ENCODE assay signal across 8 mouse cellular contexts in the genomic region with DNA sequence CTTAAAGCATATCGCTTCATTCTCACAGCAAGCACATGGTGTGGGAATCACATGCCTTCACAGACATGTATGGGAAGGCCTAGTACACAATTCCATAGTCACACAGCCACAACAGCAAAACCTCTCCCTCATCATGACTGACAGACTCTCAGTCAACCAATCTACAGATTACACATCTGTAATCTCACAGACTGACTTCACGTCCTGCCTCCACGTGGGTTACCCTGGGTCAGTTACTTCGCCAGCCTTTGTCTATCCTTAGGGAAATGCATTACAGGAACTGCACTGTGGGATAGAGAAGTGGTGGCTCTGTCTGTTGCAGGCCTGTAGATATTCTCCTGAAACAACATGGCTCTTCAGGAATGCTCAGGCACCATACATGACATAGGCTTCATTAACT. TPM values are rescaled to one million over a fixed set of nuclear protein-coding genes. Genes with fewer than 3 reads are reported as not detected.
DNase-seq lines count a peak whose midpoint lies in the region; ATAC-seq and TF ChIP-seq lines count a peak whose summit lies in the region.

No protein-coding gene starts in this region.

- peaks cover 2 to 12% of the 10 kb centered on the region in 2 experiments; a peak in 2 of 4 replicates for H3K4me1 ChIP-seq in heart, embryonic 14.5 days (ENCODE audit: control insufficient read depth in 2 of 2, insufficient read depth in 2 of 2, low read length in 2 of 2)
- H3K4me1 ChIP-seq in ES-E14 (ENCODE audit: control insufficient read depth in 2 of 2, insufficient read depth in 2 of 2, low read length in 2 of 2, poor library complexity in 1 of 2): peaks cover 3 to 4% of the 10 kb centered on the region in 2 experiments; a peak in 2 of 4 replicates
- H3K4me1 ChIP-seq in forebrain, postnatal 0 days (ENCODE audit: insufficient read depth): peaks cover 7% of the 10 kb centered on the region
- peaks cover 24% of the 10 kb centered on the region for H3K4me1 ChIP-seq in midbrain, embryonic 10.5 days

- no peak for TF ChIP-seq CTCF in forebrain, postnatal 0 days (IDR thresholded peaks at IDR 0.05; ENCODE audit: low read depth)

- no peaks in the 10 kb centered on the region for H3K9me3 ChIP-seq in heart, embryonic 14.5 days (ENCODE audit: control insufficient read depth, low read length)
- no peaks in the 10 kb centered on the region for H3K9me3 ChIP-seq in ES-E14 (ENCODE audit: control insufficient read depth, insufficient read depth, low read depth, low read length)
- no peaks in the 10 kb centered on the region for H3K9me3 ChIP-seq in forebrain, postnatal 0 days (ENCODE audit: low read length)
- no peaks in the 10 kb centered on the region for H3K9me3 ChIP-seq in midbrain, embryonic 10.5 days (replicated peaks)

- WGBS in heart, embryonic 14.5 days: 68% methylated on average over 4 of the region's 4 CpGs
- WGBS in forebrain, postnatal 0 days: 70% methylated on average over 4 of the region's 4 CpGs
- WGBS in midbrain, embryonic 10.5 days: 78% methylated on average over 4 of the region's 4 CpGs

- no peaks in the 10 kb centered on the region for H3K27me3 ChIP-seq in heart, embryonic 14.5 days (ENCODE audit: control insufficient read depth, insufficient read depth, low read length)
- no peaks in the 10 kb centered on the region for H3K27me3 ChIP-seq in forebrain, postnatal 0 days (ENCODE audit: insufficient read depth, low read length)
- H3K27me3 ChIP-seq in midbrain, embryonic 10.5 days (ENCODE audit: low read depth, poor library complexity, severe bottlenecking): no peaks in the 10 kb centered on the region

- no peak for ATAC-seq in heart, embryonic 14.5 days (ENCODE audit: insufficient number of reproducible peaks, insufficient read depth, low FRiP score, low read depth)
- ATAC-seq in forebrain, postnatal 0 days: no peak

- H3K9ac ChIP-seq in heart, embryonic 14.5 days (ENCODE audit: low read length): peak overlapping the region; percentile 90
- peak overlapping the region; percentile 83 for H3K9ac ChIP-seq in ES-E14 (ENCODE audit: insufficient read depth, low read depth, low read length, poor library complexity, severe bottlenecking)
- peak overlapping the region; percentile 82 for H3K9ac ChIP-seq in forebrain, postnatal 0 days

- H3K27ac ChIP-seq in heart, embryonic 14.5 days (replicated peaks in 1 of 2; ENCODE audit: control insufficient read depth in 1 of 2, insufficient read depth in 1 of 2, low read depth in 2 of 2, low read length in 2 of 2): no peak overlapping the region
- no peak overlapping the region for H3K27ac ChIP-seq in ES-E14 (ENCODE audit: insufficient read depth, low read depth, low read length, poor library complexity, severe bottlenecking)
- H3K27ac ChIP-seq in forebrain, postnatal 0 days (ENCODE audit: low read depth, low read length): no peak overlapping the region
- peak overlapping the region; percentile 89; the same call in 1 of the 2 replicates for H3K27ac ChIP-seq in midbrain, embryonic 10.5 days (replicated peaks)

- H3K4me2 ChIP-seq in heart, embryonic 14.5 days (ENCODE audit: low read length): peak overlapping the region; percentile 89
- peak overlapping the region; percentile 80 for H3K4me2 ChIP-seq in forebrain, postnatal 0 days (ENCODE audit: low read depth)

- peaks cover 50% of the 10 kb centered on the region for H3K36me3 ChIP-seq in heart, embryonic 14.5 days (ENCODE audit: control insufficient read depth, insufficient read depth, low read length)
- H3K36me3 ChIP-seq in ES-E14 (ENCODE audit: control insufficient read depth, insufficient read depth, low read length, poor library complexity, severe bottlenecking): peaks cover 28% of the 10 kb centered on the region
- peaks cover 52% of the 10 kb centered on the region for H3K36me3 ChIP-seq in forebrain, postnatal 0 days (ENCODE audit: insufficient read depth)
- peaks cover 64% of the 10 kb centered on the region for H3K36me3 ChIP-seq in midbrain, embryonic 10.5 days

- peak overlapping the region; percentile 55 to 87 for H3K4me3 ChIP-seq in heart, embryonic 14.5 days (ENCODE audit: control insufficient read depth in 1 of 2, insufficient read depth in 1 of 2, low read depth in 1 of 2, low read length in 2 of 2)
- peak overlapping the region; percentile 86 to 95 for H3K4me3 ChIP-seq in ES-E14 (ENCODE audit: insufficient read depth in 1 of 2, low read depth in 1 of 2, low read length in 2 of 2, poor library complexity in 1 of 2, severe bottlenecking in 1 of 2)
- peak overlapping the region; percentile 80 for H3K4me3 ChIP-seq in forebrain, postnatal 0 days (ENCODE audit: low read depth, low read length)
- H3K4me3 ChIP-seq in midbrain, embryonic 10.5 days: peak overlapping the region; percentile 85

- in situ Hi-C loops in ES-E14 (cut with MboI; ENCODE audit: low sequenced_read_pairs in 2 of 2, unreplicated experiment in 2 of 2): no loop called here

- no peak for DNase-seq in heart, postnatal 4 days
- DNase-seq in ES-E14 (ENCODE audit: low read depth, low spot score): no peak
- DNase-seq in forebrain, postnatal 0 days: no peak
- DNase-seq in midbrain, embryonic 10.5 days (ENCODE audit: low spot score): no peak
- DNase-seq in B cell, adult 2 months: no peak
- DNase-seq in layer of hippocampus, adult 18-20 months (ENCODE audit: low spot score in 2 of 2): no peak
- no peak for DNase-seq in adrenal gland, adult 18-20 months (ENCODE audit: low spot score in 2 of 2)

TF ChIP-seq in ES-E14, 5 proteins besides CTCF, POLR2A, EP300 and RAD21:
- TF ChIP-seq ZNF384 (IDR thresholded peaks at IDR 0.05; ENCODE audit: low read depth, low read length) (no peak), MAFK (IDR thresholded peaks at IDR 0.05; ENCODE audit: insufficient read depth, low read depth, low read length) (no peak), HCFC1 (IDR thresholded peaks at IDR 0.05; ENCODE audit: borderline replicate concordance, insufficient read depth, low read length) (no peak), ZC3H11A (IDR thresholded peaks at IDR 0.05; ENCODE audit: borderline replicate concordance, low read depth, low read length) (no peak), CHD2 (IDR thresholded peaks at IDR 0.05; ENCODE audit: low read depth, low read length) (no peak)

RNA-seq across cellular contexts. Expression of gene Mrpl21, which starts 0.8 kb away (rescaled TPM):
- polyA plus RNA-seq in heart, embryonic 14.5 days (2014; fragmentation: Nextera tagmentation; extraction: Ambion mirVana): 102 and 112 TPM in 2 replicates
- 10 to 100 TPM; 69.4 to 71.9 TPM for total RNA-seq in heart, postnatal 4 days (2021)
- total RNA-seq in ES-E14 (2012; rRNA removed): 94.5 and 105 TPM in 2 replicates
- total RNA-seq in forebrain, postnatal 0 days (2014; rRNA removed): 61.7 and 79.1 TPM in 2 replicates
- polyA plus RNA-seq in forebrain, postnatal 0 days (2015; fragmentation: Nextera tagmentation; extraction: Ambion mirVana): 92.3 and 96.8 TPM in 2 replicates
- polyA plus RNA-seq in midbrain, embryonic 10.5 days (2016; fragmentation: Nextera tagmentation; extraction: Ambion mirVana): 122 and 139 TPM in 2 replicates
- total RNA-seq in layer of hippocampus, adult 18-20 months (2021): 10 to 100 TPM; 47.2 to 58.4 TPM
- total RNA-seq in adrenal gland, adult 18-20 months (2021): 10 to 100 TPM; 71.8 to 72.5 TPM

RNA-seq across cellular contexts. Expression of gene Ighmbp2, which starts 0.9 kb away (rescaled TPM):
- polyA plus RNA-seq in heart, embryonic 14.5 days (2014; fragmentation: Nextera tagmentation; extraction: Ambion mirVana): 4.1 and 4.8 TPM in 2 replicates
- total RNA-seq in heart, postnatal 4 days (2021): 1 to 10 TPM; 4.4 to 4.5 TPM
- 13.2 and 15.8 TPM in 2 replicates for total RNA-seq in ES-E14 (2012; rRNA removed)
- 10.1 and 10.5 TPM in 2 replicates for total RNA-seq in forebrain, postnatal 0 days (2014; rRNA removed)
- 8.8 and 10.4 TPM in 2 replicates for polyA plus RNA-seq in forebrain, postnatal 0 days (2015; fragmentation: Nextera tagmentation; extraction: Ambion mirVana)
- 10.2 and 11.5 TPM in 2 replicates for polyA plus RNA-seq in midbrain, embryonic 10.5 days (2016; fragmentation: Nextera tagmentation; extraction: Ambion mirVana)
- 10 to 100 TPM in 1 of 2 experiments, 1 to 10 TPM in 1; 9.8 to 10.6 TPM for total RNA-seq in layer of hippocampus, adult 18-20 months (2021)
- 1 to 10 TPM; 4.9 to 6.2 TPM for total RNA-seq in adrenal gland, adult 18-20 months (2021)

RNA-seq across cellular contexts. Expression of gene Cpt1a, which starts 40.2 kb away (rescaled TPM):
- polyA plus RNA-seq in heart, embryonic 14.5 days (2014; fragmentation: Nextera tagmentation; extraction: Ambion mirVana): 29.2 and 34.9 TPM in 2 replicates
- total RNA-seq in heart, postnatal 4 days (2021): 100 to 1,000 TPM; 135 to 145 TPM
- 15.7 and 29.9 TPM in 2 replicates for total RNA-seq in ES-E14 (2012; rRNA removed)
- 13.7 and 17.2 TPM in 2 replicates for total RNA-seq in forebrain, postnatal 0 days (2014; rRNA removed)
- 13.1 and 17.0 TPM in 2 replicates for polyA plus RNA-seq in forebrain, postnatal 0 days (2015; fragmentation: Nextera tagmentation; extraction: Ambion mirVana)
- 4.0 and 7.4 TPM in 2 replicates for polyA plus RNA-seq in midbrain, embryonic 10.5 days (2016; fragmentation: Nextera tagmentation; extraction: Ambion mirVana)
- total RNA-seq in layer of hippocampus, adult 18-20 months (2021): 10 to 100 TPM; 24.3 to 24.7 TPM
- total RNA-seq in adrenal gland, adult 18-20 months (2021): 100 to 1,000 TPM; 135 to 368 TPM
